Mouse (Mus musculus) ES-E14 (cell line): Measurements from ENCODE around the gene Tmem97. TPM values are rescaled to one million over a fixed set of nuclear protein-coding genes. Genes with fewer than 3 reads are reported as not detected.

Experiments
- DNase-seq: peaks from one replicate; pipeline ENCODE4 v3.0.0-alpha.2; 2013; ENCODE audit warnings: low read depth, low spot score
- H3K27ac ChIP-seq: 2 replicates; pipeline ENCODE4 v1.5.1; 2012; ENCODE audit warnings: low read depth, mild to moderate bottlenecking, low read length, moderate library complexity, mixed read lengths; ENCODE audit not compliant: poor library complexity, insufficient read depth, severe bottlenecking
- H3K36me3 ChIP-seq: 2 replicates; pipeline ENCODE4 v1.6.1; 2012; ENCODE audit warnings: mild to moderate bottlenecking, low read length, moderate library complexity, mixed read lengths; ENCODE audit not compliant: control insufficient read depth, poor library complexity, insufficient read depth, severe bottlenecking
- H3K4me1 ChIP-seq, 2 experiments: fragments of 150-350 bp in 1 of 2; sonication (generic) in 1 of 2; 2 replicates each; pipeline ENCODE4 v1.6.1; 2012; ENCODE audit warnings: low read length in 2 of 2, mild to moderate bottlenecking in 1 of 2, mixed read lengths in 1 of 2; ENCODE audit not compliant: control insufficient read depth in 2 of 2, insufficient read depth in 2 of 2, poor library complexity in 1 of 2
- H3K4me3 ChIP-seq, 2 experiments: fragments of 150-350 bp in 1 of 2; sonication (generic) in 1 of 2; 2 replicates each; pipeline ENCODE4 v1.5.1; 2012; ENCODE audit warnings: low read length in 2 of 2, low read depth in 1 of 2, mild to moderate bottlenecking in 1 of 2, mixed read lengths in 1 of 2; ENCODE audit not compliant: insufficient read depth in 1 of 2, poor library complexity in 1 of 2, severe bottlenecking in 1 of 2
- H3K9ac ChIP-seq: 2 replicates; pipeline ENCODE4 v1.6.1; 2012; ENCODE audit warnings: low read depth, mild to moderate bottlenecking, low read length, mixed read lengths; ENCODE audit not compliant: poor library complexity, insufficient read depth, severe bottlenecking
- H3K9me3 ChIP-seq: fragments of 150-350 bp; sonication (generic); 2 replicates; pipeline ENCODE4 v1.6.1; 2012; ENCODE audit warnings: low read depth, mild to moderate bottlenecking, low read length; ENCODE audit not compliant: control insufficient read depth, insufficient read depth
- CHD2 ChIP-seq: IDR thresholded peaks from 2 replicates; pipeline ENCODE4 v1.6.1; 2014; ENCODE audit warnings: mild to moderate bottlenecking, low read depth, low read length, inconsistent platforms
- HCFC1 ChIP-seq: IDR thresholded peaks from 2 replicates; pipeline ENCODE4 v1.6.1; 2012; ENCODE audit warnings: low read length, inconsistent platforms, borderline replicate concordance; ENCODE audit not compliant: insufficient read depth
- MAFK ChIP-seq: IDR thresholded peaks from 2 replicates; pipeline ENCODE4 v1.6.1; 2014; ENCODE audit warnings: mild to moderate bottlenecking, low read depth, low read length, inconsistent platforms; ENCODE audit not compliant: insufficient read depth
- ZC3H11A ChIP-seq: IDR thresholded peaks from 2 replicates; pipeline ENCODE4 v1.6.1; 2012; ENCODE audit warnings: low read depth, mild to moderate bottlenecking, inconsistent platforms, low read length, borderline replicate concordance
- ZNF384 ChIP-seq: IDR thresholded peaks from 2 replicates; pipeline ENCODE4 v1.6.1; 2012; ENCODE audit warnings: low read depth, low read length, inconsistent platforms
- in situ Hi-C, 2 experiments: fragments of 600-800 bp; cut with MboI; formaldehyde crosslinking; loops; one replicate each; pipeline ENCODE4 v1.15.1; 2025; ENCODE audit warnings: low sequenced_read_pairs in 2 of 2, inconsistent platforms in 1 of 2; ENCODE audit not compliant: unreplicated experiment in 2 of 2
- total RNA-seq: library from RNA; depleted of rRNA; stranded (reverse); fragments of 300-350 nt; gene quantifications from 2 replicates; pipeline ENCODE4 v1.2.3, GENCODE M21; 2012

Tmem97 gene
- total RNA-seq, 1 experiment, result 248 TPM

- no peaks in the 10 kb centered on the region for H3K9me3 ChIP-seq
- H3K4me1 ChIP-seq, result no peaks in the 10 kb centered on the region
- no peak overlapping the region for H3K4me3 ChIP-seq
- H3K27ac ChIP-seq, result no peak overlapping the region
- TF ChIP-seq ZC3H11A, result no peak
- TF ChIP-seq HCFC1, result no peak
- no peak for TF ChIP-seq MAFK
- no peak for TF ChIP-seq ZNF384
- TF ChIP-seq CHD2, result no peak
- in situ Hi-C loops, result no loop called here
- H3K36me3 ChIP-seq, result peaks cover 28% of the 10 kb centered on the region
- H3K9ac ChIP-seq, result no peak overlapping the region
- no peak for DNase-seq
Observed at GRCm38 (mm10) chr11:78505430-78505829, 45.1 kb downstream of the Tmem97 start.

GRCm38 (mm10) chr11:78502909-78503650, 47.5 kb downstream of the Tmem97 start, which contains the start of gene Sebox:
Gene Sebox (plus strand): TSS chr11:78503447.
- TF ChIP-seq ZNF384, result no peak
- TF ChIP-seq ZC3H11A, result no peak
- TF ChIP-seq CHD2, result no peak
- TF ChIP-seq MAFK, result no peak
- TF ChIP-seq HCFC1, result no peak

GRCm38 (mm10) chr11:78501529-78501928, 49.0 kb downstream of the Tmem97 start:
- peaks cover 0 to 2% of the 10 kb centered on the region in 2 experiments; a peak in 1 of 4 replicates for H3K4me1 ChIP-seq
- DNase-seq, result no peak
- TF ChIP-seq HCFC1, result no peak
- TF ChIP-seq CHD2, result no peak
- no peak for TF ChIP-seq ZNF384
- no peak for TF ChIP-seq MAFK
- TF ChIP-seq ZC3H11A, result no peak
- H3K27ac ChIP-seq, result no peak overlapping the region
- peaks cover 4% of the 10 kb centered on the region for H3K36me3 ChIP-seq
- H3K9me3 ChIP-seq, result no peaks in the 10 kb centered on the region
- in situ Hi-C loops, result no loop called here
- H3K4me3 ChIP-seq, result no peak overlapping the region
- H3K9ac ChIP-seq, result no peak overlapping the region

More at GRCm38 (mm10) chr11:78502909-78503650, 47.5 kb downstream of the Tmem97 start, which contains the start of gene Sebox:
- no peaks in the 10 kb centered on the region for H3K4me1 ChIP-seq
- peaks cover 13% of the 10 kb centered on the region for H3K36me3 ChIP-seq
- no peak within 1 kb of the TSS for H3K9ac ChIP-seq
- DNase-seq, result no peak
- no peak within 1 kb of the TSS for H3K27ac ChIP-seq
- no peak within 1 kb of the TSS for H3K4me3 ChIP-seq
- in situ Hi-C loops, result no loop called here
- no peaks in the 10 kb centered on the region for H3K9me3 ChIP-seq

- no peak for TF ChIP-seq ZNF384
- TF ChIP-seq MAFK, result no peak
- no peak for TF ChIP-seq HCFC1
- TF ChIP-seq ZC3H11A, result no peak
- Histone ChIP-seq H3K36me3 (peaks cover 3% of the 10 kb centered on the region; the same call in 1 of the 2 replicates), H3K4me3 (no peak overlapping the region), H3K9ac (no peak overlapping the region), H3K4me1 (peaks cover 0 to 2% of the 10 kb centered on the region in 2 experiments; a peak in 1 of 4 replicates), H3K27ac (no peak overlapping the region), H3K9me3 (no peaks in the 10 kb centered on the region)
- in situ Hi-C loops, result no loop called here
- DNase-seq, result no peak
Observed at GRCm38 (mm10) chr11:78500623-78501202, 49.9 kb downstream of the Tmem97 start.
